Comparison of ENCODE assay signal across 22 mouse cellular contexts in genomic region chr17:72944368-72944767, GRCm38 (mm10). TPM values are rescaled to one million over a fixed set of nuclear protein-coding genes. Genes with fewer than 3 reads are reported as not detected.
DNase-seq lines count a peak whose midpoint lies in the region; ATAC-seq and TF ChIP-seq lines count a peak whose summit lies in the region.
"Had no signal": no experiment of that assay in that cellular context is flagged by ENCODE, and none has a peak within 500 bp of the region (broad histone marks: within the 10 kb centered on the region; RNA-seq: fewer than 3 reads in every experiment).

No protein-coding gene starts in this region.

- intact Hi-C loops in heart, postnatal 14 days (cut with DNase I), result no loop called here

- no peak overlapping the region for H3K4me2 ChIP-seq in heart, embryonic 13.5 days
- no peak overlapping the region for H3K4me2 ChIP-seq in lung, postnatal 0 days (replicated peaks; ENCODE audit: low read depth, low read length)
- H3K4me2 ChIP-seq: embryonic facial prominence, embryonic 15.5 days; limb, embryonic 12.5 days; lung, embryonic 14.5 days; midbrain, embryonic 13.5 days; neural tube, embryonic 12.5 days had no signal

- no peak for TF ChIP-seq CTCF in lung, postnatal 0 days (IDR thresholded peaks at IDR 0.05)
- no peak for TF ChIP-seq CTCF in small intestine, adult 2 months (IDR thresholded peaks at IDR 0.05; ENCODE audit: extremely low read depth, insufficient read length, insufficient replicate concordance, low read depth, low read length)

- H3K36me3 ChIP-seq in heart, embryonic 13.5 days, result peaks cover 40% of the 10 kb centered on the region
- H3K36me3 ChIP-seq in lung, postnatal 0 days (ENCODE audit: insufficient read depth, low read length), result 0 out of 2 replicates have a peak, but pooled peaks cover 4% of the 10 kb centered on the region
- H3K36me3 ChIP-seq in small intestine, adult 2 months (ENCODE audit: control insufficient read depth, insufficient read depth, low read length), result peaks cover 12% of the 10 kb centered on the region

- H3K27ac ChIP-seq in heart, embryonic 13.5 days (replicated peaks), result peak overlapping the region; percentile 71
- no peak overlapping the region for H3K27ac ChIP-seq in lung, postnatal 0 days (ENCODE audit: low read length)
- peak overlapping the region; percentile 59 for H3K27ac ChIP-seq in small intestine, adult 2 months (ENCODE audit: insufficient read depth, low read depth, low read length)
- H3K27ac ChIP-seq: embryonic facial prominence, embryonic 15.5 days; forebrain, embryonic 10.5 days; limb, embryonic 12.5 days; macrophage; midbrain, embryonic 13.5 days; neural tube, embryonic 12.5 days had no signal

- ATAC-seq in heart, embryonic 13.5 days (ENCODE audit: extremely low read depth, insufficient number of reproducible peaks, low FRiP score, low TSS enrichment), result no peak
- 0 out of 2 replicates have a peak, but pooled peaks have one; percentile 20 for ATAC-seq in lung, postnatal 0 days
- ATAC-seq: activated CD4-positive, CD25-positive, alpha-beta regulatory T cell, adult 4 months; hindbrain, embryonic 16.5 days; intestine, postnatal 0 days; midbrain, embryonic 13.5 days had no signal

- H3K9ac ChIP-seq in heart, embryonic 13.5 days, result no peak overlapping the region
- H3K9ac ChIP-seq in lung, postnatal 0 days (replicated peaks; ENCODE audit: low read depth), result no peak overlapping the region
- H3K9ac ChIP-seq: embryonic facial prominence, embryonic 15.5 days; limb, embryonic 12.5 days; lung, embryonic 14.5 days; midbrain, embryonic 13.5 days; neural tube, embryonic 12.5 days had no signal

- TF ChIP-seq EP300 in lung, postnatal 0 days (IDR thresholded peaks at IDR 0.05), result no peak

- H3K4me1 ChIP-seq in heart, embryonic 13.5 days, result peaks cover 49% of the 10 kb centered on the region
- peaks cover 6% of the 10 kb centered on the region; the same call in 1 of the 2 replicates for H3K4me1 ChIP-seq in lung, postnatal 0 days (ENCODE audit: insufficient read depth, low read depth, low read length)
- H3K4me1 ChIP-seq in small intestine, adult 2 months (ENCODE audit: control insufficient read depth, insufficient read depth, insufficient read length, low read length), result peaks cover 6% of the 10 kb centered on the region; the same call in 1 of the 2 replicates
- H3K4me1 ChIP-seq: forebrain, embryonic 10.5 days; limb, embryonic 12.5 days; midbrain, embryonic 13.5 days; neural tube, embryonic 12.5 days had no signal

- H3K4me3 ChIP-seq in heart, embryonic 13.5 days, result no peak overlapping the region
- no peak overlapping the region for H3K4me3 ChIP-seq in lung, postnatal 0 days (ENCODE audit: low read depth, low read length)
- no peak overlapping the region for H3K4me3 ChIP-seq in small intestine, adult 2 months (ENCODE audit: low read depth, low read length)
- H3K4me3 ChIP-seq: embryonic facial prominence, embryonic 15.5 days; forebrain, embryonic 10.5 days; limb, embryonic 12.5 days; midbrain, embryonic 13.5 days; neural tube, embryonic 12.5 days had no signal

- WGBS in heart, embryonic 13.5 days, result 42% methylated on average over 5 of the region's 5 CpGs
- WGBS in lung, postnatal 0 days, result 65% methylated on average over 5 of the region's 5 CpGs
- WGBS in small intestine, adult 2 months, result 78% methylated on average over 5 of the region's 5 CpGs

- DNase-seq in heart, postnatal 14 days, result no peak
- no peak for DNase-seq in lung, postnatal 0 days (ENCODE audit: low spot score)
- DNase-seq in lung, postnatal 4 days, result no peak
- peak; percentile 37 for DNase-seq in induced T-regulatory cell, adult 2 months (ENCODE audit: low read depth)
- DNase-seq in layer of hippocampus, postnatal 14 days (ENCODE audit: low spot score in 2 of 2), result no peak
- DNase-seq: adrenal gland, postnatal 10 days; cerebellum, adult 11-12 months; cerebellum, postnatal 25 days; lung, embryonic 14.5 days; right cerebral cortex, postnatal 4 days; thymus, postnatal 14 days had no signal

- TF ChIP-seq POLR2A in small intestine, adult 2 months (IDR thresholded peaks at IDR 0.05; ENCODE audit: low read depth, low read length), result no peak

- no peaks in the 10 kb centered on the region for H3K27me3 ChIP-seq in heart, embryonic 13.5 days (replicated peaks)
- no peaks in the 10 kb centered on the region for H3K27me3 ChIP-seq in lung, postnatal 0 days (replicated peaks; ENCODE audit: insufficient read depth, low read length)
- H3K27me3 ChIP-seq in small intestine, adult 2 months (ENCODE audit: control insufficient read depth, insufficient read depth, low read length), result no peaks in the 10 kb centered on the region
- H3K27me3 ChIP-seq: embryonic facial prominence, embryonic 15.5 days; limb, embryonic 12.5 days; midbrain, embryonic 13.5 days; neural tube, embryonic 12.5 days had no signal

- no peaks in the 10 kb centered on the region for H3K9me3 ChIP-seq in heart, embryonic 13.5 days
- no peaks in the 10 kb centered on the region for H3K9me3 ChIP-seq in lung, postnatal 0 days (ENCODE audit: low read length)
- H3K9me3 ChIP-seq: embryonic facial prominence, embryonic 15.5 days; limb, embryonic 12.5 days had no signal

RNA-seq across cellular contexts. Expression of gene Lbh, which starts 26.3 kb away (rescaled TPM):
- 25.6 and 30.8 TPM in 2 replicates for polyA plus RNA-seq in heart, embryonic 13.5 days (2015; fragmentation: Nextera tagmentation; extraction: Ambion mirVana)
- total RNA-seq in heart, postnatal 14 days (2021), result 100 to 1,000 TPM; 318 to 323 TPM
- 16.2 and 19.2 TPM in 2 replicates for polyA plus RNA-seq in lung, postnatal 0 days (2015; fragmentation: Nextera tagmentation; extraction: Ambion mirVana)
- polyA plus RNA-seq in small intestine, adult 2 months (2012; rRNA removed), result 41.9 and 49.3 TPM in 2 replicates
- total RNA-seq in layer of hippocampus, postnatal 14 days (2021), result 10 to 100 TPM; 41.2 to 44.2 TPM
